Mouse (Mus musculus) layer of hippocampus, postnatal 14 days (tissue): ENCODE measurements at regions not wholly inside any gene's neighbourhood (a gene's known extent, or its start where the extent isn't known, plus 50 kb on each side); places are given as distances from the start of the nearest gene placed in this dataset.
"Not testable (repeated sequence)": the region's sequence is repeated elsewhere in the genome, so short reads cannot be mapped to it uniquely, and the experiment has no call there.

ENCODE experiments used
- DNase-seq, 2 experiments: peaks; one replicate each; pipeline ENCODE4 v3.0.0; 2021 to 2022; ENCODE audit warnings: low spot score in 2 of 2, mixed read lengths in 1 of 2

DNA sequence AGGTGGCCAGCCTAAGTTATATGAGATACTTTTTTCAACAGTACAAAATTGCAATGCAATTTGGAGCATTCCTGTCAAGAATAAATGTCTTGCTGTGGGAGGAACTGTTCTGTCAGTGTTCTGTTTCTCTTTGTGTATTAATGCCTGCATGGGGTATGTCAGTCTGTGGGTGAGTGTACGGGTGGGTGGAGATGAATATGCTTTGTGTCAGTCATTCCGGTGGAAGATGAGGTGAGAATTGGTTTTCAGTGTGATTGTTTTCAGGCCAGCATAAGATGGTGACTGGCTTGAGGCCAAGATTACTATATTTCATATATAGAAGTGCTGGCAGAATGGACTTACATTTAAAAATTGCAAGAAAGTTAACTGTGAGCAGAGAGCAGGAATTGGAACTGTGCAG is 184.0 kb downstream of the Frk start:
- peak in 1 of 2 experiments; percentile 9 for DNase-seq

- DNase-seq: no peak
Observed at GRCm38 (mm10) chr10:34667735-34668439, 184.7 kb downstream of the Frk start.

DNA sequence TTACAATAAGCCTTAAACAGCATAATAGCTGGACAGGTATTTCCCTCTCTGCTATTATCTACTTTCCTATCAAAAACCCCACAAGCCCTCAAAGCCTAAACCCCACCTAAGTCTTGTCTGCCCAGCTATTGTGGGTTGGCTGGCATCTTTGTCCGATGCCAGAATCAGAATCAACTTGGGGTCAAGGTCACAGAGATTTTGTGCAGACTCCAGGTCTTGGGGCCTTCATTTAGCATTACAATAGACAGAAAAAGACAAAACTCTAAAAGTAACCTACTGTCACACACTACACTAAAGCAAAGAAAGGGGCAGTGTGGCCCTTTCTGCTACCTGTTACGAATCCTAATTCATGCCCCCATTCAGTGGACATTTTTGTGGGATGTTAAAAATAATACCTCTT is 188.6 kb downstream of the Frk start:
- DNase-seq: no peak

GRCm38 (mm10) chr10:34699414-34699813 is 216.2 kb downstream of the Frk start:
- not testable (repeated sequence) for DNase-seq

GRCm38 (mm10) chr10:34701956-34702355 is 218.8 kb downstream of the Frk start:
- DNase-seq: no peak

DNA sequence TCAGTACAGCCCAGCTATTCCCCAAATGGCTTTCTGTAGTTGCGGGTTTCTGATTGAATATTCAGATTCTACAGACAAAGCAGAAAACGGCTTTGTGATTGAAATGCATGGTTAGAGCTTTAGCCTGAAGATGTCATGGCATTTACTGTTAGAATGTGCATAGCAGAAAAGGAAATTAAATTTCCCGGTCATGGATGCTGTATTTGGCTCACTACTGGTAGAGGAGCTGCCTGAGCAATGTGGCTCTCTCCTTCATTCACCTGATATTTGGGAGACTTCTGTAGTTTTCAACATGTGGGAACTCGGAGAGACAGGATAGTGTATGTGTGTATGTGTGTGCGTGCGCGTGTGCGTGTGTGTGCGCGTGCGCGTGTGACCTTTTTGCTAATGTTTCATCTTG is 222.2 kb downstream of the Frk start:
- DNase-seq: no peak

DNA sequence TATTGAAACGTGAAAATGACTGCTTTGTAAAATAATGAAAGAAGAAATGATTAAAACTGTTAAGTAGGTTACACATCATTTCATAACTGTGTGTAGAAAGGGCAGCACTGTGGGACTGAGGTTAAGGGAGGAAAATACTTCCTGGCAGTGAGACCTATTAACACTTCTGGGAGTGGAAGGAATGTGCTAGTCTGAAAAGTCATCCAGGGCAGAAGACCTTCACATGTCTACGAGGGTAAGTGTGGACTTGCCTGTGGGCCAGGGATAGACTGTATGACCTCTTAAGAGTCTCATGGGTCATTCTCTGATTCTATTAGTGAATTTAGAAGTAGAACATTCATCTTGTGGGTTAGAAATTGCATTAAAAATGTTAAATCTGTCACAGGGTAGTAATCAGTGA is 248.1 kb downstream of the Frk start:
- no peak for DNase-seq

- no peak for DNase-seq
Observed at GRCm38 (mm10) chr10:34762426-34762825, 279.2 kb downstream of the Frk start.

DNA sequence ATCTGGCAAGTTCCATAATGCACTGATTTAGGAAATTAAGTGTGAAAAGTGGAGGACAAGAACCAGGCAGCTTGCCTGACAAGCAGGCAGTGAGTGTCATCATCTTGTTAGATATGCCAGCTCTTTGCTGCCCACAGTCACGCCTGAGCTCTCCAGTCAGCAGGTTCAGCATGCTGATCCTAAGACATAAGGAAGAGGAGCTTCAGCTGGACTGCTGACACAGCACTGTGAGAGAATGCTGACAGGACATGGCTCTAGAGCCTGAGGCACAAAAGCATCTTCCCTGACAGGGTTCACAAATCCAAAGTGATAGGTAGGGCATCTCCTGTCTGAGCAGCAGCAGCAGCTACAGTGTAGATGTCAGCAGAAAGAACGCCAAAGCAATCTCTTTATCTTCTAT is 308.9 kb downstream of the Frk start:
- no peak for DNase-seq

GRCm38 (mm10) chr10:34811131-34811530 is 327.9 kb downstream of the Frk start:
- DNase-seq: no peak

GRCm38 (mm10) chr10:34824121-34824520 is 340.9 kb downstream of the Frk start:
- DNase-seq: no peak

DNA sequence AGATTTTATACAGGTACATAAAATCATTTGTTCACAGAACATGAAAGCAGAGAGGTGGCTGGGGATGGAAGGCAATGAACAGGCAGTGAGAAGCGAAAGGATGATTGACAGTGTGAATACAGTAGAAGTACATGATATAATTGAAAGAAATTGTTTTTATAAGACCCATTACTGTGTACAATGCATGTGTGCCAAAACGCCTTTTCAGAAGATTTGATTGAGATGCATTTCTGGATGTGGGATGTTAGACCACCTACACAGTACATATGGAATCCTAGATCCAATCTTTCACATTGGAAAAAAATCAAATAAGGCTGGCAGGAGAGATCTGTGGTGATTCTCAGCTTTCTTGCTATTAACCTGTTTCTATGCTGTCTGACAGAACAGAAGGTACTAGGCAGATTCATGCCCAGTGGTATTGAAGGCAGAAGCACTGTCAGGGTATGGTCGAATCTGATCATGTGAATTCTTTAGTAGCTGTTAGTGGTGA is 358.9 kb downstream of the Frk start:
- DNase-seq: peak; percentile 2 to 24

DNA sequence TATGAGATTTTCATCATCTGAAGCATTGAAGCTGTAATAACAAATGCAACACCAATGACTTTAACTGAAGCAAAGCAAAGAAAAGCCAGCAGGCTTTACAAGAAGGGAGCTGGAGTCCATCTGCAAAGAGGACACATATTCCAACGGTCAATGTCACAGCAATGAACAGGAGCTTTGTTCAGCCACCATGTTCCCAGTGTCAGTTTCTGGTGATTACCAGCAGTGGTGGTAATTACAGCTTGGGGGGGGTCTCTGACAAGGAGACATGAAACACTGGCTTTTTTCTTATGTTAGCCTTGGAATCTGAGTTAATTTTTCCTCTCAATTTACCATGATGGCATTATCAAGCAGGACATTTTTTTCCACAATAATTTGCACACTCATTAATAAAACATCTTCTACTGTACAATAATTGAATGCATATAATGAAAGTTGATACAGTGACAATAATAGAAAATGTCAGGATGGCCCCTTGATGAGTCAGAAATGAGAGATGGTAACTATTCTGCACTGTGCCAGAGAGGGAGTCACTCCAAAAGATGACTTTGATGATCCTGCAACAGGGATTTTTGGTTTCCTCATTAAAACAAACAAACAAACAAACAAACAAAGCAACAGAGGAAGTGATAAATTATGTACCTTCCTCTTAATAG is 373.4 kb downstream of the Frk start:
- DNase-seq: no peak

GRCm38 (mm10) chr10:34862693-34863092 is 379.5 kb downstream of the Frk start:
- no peak for DNase-seq

DNA sequence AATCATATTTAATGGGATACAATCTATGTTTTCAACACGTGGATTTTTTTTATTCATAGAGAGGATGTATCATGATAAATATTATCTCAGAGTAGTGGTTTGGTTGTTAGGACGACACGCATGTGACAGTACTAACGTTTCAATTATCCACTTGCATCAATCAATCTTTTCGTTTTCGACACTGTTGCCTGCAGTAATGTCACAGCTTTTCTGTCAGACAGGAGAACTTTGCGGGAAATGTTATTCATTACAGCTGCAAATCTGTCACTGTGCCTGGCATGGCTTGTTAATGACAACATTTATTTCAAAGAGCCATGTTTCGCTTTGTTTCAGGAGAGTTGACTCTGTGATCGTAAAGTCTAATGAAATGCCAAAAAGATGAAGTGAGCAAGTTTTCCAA is 388.7 kb downstream of the Frk start:
- DNase-seq: peak in 1 of 2 experiments; percentile 3

GRCm38 (mm10) chr10:34878511-34878910 is 395.3 kb downstream of the Frk start:
- no peak for DNase-seq

GRCm38 (mm10) chr10:34887601-34888000 is 404.4 kb downstream of the Frk start:
- DNase-seq: no peak

DNA sequence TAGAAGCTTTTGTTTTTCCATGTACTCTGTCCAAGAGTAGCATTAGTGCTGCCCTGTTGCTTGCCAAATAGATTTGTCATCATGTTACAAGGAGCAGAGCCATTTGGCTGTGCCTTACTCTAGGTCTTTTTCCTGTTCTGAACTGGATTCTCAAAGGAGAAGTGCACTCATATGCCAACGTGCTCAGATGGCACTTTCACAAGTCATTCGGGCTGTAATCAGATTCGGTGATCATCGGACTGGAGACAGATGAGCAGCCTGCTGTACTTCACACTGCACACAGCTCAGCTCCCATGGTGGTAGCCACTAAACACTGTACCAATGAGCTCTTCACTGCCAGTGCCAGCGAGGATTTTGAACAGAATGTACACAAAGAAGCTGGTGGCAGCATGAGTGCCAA is 421.1 kb downstream of the Frk start:
- DNase-seq: peak; percentile 40 to 82

DNA sequence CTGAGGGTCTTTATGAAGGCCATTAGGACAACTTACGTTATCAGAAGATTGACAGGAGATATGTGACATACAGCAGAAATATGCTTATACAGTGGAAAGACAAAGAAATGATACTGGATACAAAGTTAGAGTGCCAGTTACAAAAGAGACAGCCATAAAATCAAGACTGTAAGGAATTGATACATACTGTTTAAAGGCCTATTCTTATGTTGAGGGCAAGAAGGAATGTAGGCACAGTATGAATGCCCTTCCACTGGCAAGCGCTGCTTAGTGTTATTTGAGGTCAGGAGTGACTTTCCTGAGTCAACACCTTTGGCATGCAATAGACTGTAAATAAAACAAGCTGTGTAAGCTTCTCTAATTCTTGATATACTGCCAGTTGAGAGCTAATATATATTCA is 421.5 kb downstream of the Frk start:
- DNase-seq: no peak

GRCm38 (mm10) chr10:34912153-34912723 is 429.0 kb downstream of the Frk start:
- no peak for DNase-seq
